Mouse (Mus musculus): Measurements from ENCODE around the gene G0s2. TPM values are rescaled to one million over a fixed set of nuclear protein-coding genes. Genes with fewer than 3 reads are reported as not detected.
"Not testable (repeated sequence)": the region's sequence is repeated elsewhere in the genome, so short reads cannot be mapped to it uniquely, and the experiment has no call there.

The G0s2 gene
- polyA plus RNA-seq, 1 experiment from 2014 or later, result 111 TPM

- no peaks in the 10 kb centered on the region for H3K27me3 ChIP-seq (ENCODE audit: control insufficient read depth, insufficient read depth, low read length)
Measured at GRCm38 (mm10) chr1:193259559-193259958, 13.5 kb downstream of the G0s2 start.

GRCm38 (mm10) chr1:193256621-193257098 is 16.4 kb downstream of the G0s2 start:
- Histone ChIP-seq H3K9me3 (ENCODE audit: control insufficient read depth, low read length) (no peaks in the 10 kb centered on the region), H3K4me1 (ENCODE audit: control insufficient read depth in 2 of 2, insufficient read depth in 2 of 2, low read length in 2 of 2) (peaks cover 6 to 8% of the 10 kb centered on the region in 2 experiments), H3K27ac (replicated peaks in 1 of 2; ENCODE audit: control insufficient read depth in 1 of 2, insufficient read depth in 1 of 2, low read depth in 2 of 2, low read length in 2 of 2) (no peak overlapping the region), H3K27me3 (ENCODE audit: control insufficient read depth, insufficient read depth, low read length) (no peaks in the 10 kb centered on the region), H3K4me2 (ENCODE audit: low read length) (no peak overlapping the region), H3K36me3 (ENCODE audit: control insufficient read depth, insufficient read depth, low read length) (no peaks in the 10 kb centered on the region), H3K4me3 (ENCODE audit: control insufficient read depth in 1 of 2, insufficient read depth in 1 of 2, low read depth in 1 of 2, low read length in 2 of 2) (no peak overlapping the region), H3K9ac (ENCODE audit: low read length) (no peak overlapping the region)
- 33% methylated on average over 5 of the region's 5 CpGs for WGBS
- ATAC-seq (ENCODE audit: insufficient number of reproducible peaks, insufficient read depth, low FRiP score, low read depth), result no peak

More at GRCm38 (mm10) chr1:193259559-193259958, 13.5 kb downstream of the G0s2 start:
- WGBS, result 76% methylated on average over 9 of the region's 9 CpGs
- Histone ChIP-seq H3K36me3 (ENCODE audit: control insufficient read depth, insufficient read depth, low read length) (no peaks in the 10 kb centered on the region), H3K9ac (ENCODE audit: low read length) (no peak overlapping the region), H3K4me3 (ENCODE audit: control insufficient read depth in 1 of 2, insufficient read depth in 1 of 2, low read depth in 1 of 2, low read length in 2 of 2) (no peak overlapping the region), H3K27ac (replicated peaks in 1 of 2; ENCODE audit: control insufficient read depth in 1 of 2, insufficient read depth in 1 of 2, low read depth in 2 of 2, low read length in 2 of 2) (no peak overlapping the region), H3K9me3 (ENCODE audit: control insufficient read depth, low read length) (no peaks in the 10 kb centered on the region), H3K4me2 (ENCODE audit: low read length) (no peak overlapping the region), H3K4me1 (ENCODE audit: control insufficient read depth in 2 of 2, insufficient read depth in 2 of 2, low read length in 2 of 2) (peaks cover 13 to 28% of the 10 kb centered on the region in 2 experiments)
- no peak for ATAC-seq (ENCODE audit: insufficient number of reproducible peaks, insufficient read depth, low FRiP score, low read depth)

- ATAC-seq (ENCODE audit: insufficient number of reproducible peaks, insufficient read depth, low FRiP score, low read depth), result 0 out of 2 replicates have a peak, but pooled peaks have one; percentile 9
- no peak overlapping the region for H3K9ac ChIP-seq (ENCODE audit: low read length)
Measured at GRCm38 (mm10) chr1:193256289-193256577, 16.8 kb downstream of the G0s2 start.

GRCm38 (mm10) chr1:193255488-193256288 is 17.3 kb downstream of the G0s2 start:
- Histone ChIP-seq H3K4me1 (ENCODE audit: control insufficient read depth in 2 of 2, insufficient read depth in 2 of 2, low read length in 2 of 2) (peaks cover 7 to 11% of the 10 kb centered on the region in 2 experiments; a peak in 2 of 4 replicates), H3K9me3 (ENCODE audit: control insufficient read depth, low read length) (no peaks in the 10 kb centered on the region), H3K4me2 (ENCODE audit: low read length) (no peak overlapping the region), H3K27me3 (ENCODE audit: control insufficient read depth, insufficient read depth, low read length) (no peaks in the 10 kb centered on the region), H3K27ac (replicated peaks in 1 of 2; ENCODE audit: control insufficient read depth in 1 of 2, insufficient read depth in 1 of 2, low read depth in 2 of 2, low read length in 2 of 2) (no peak overlapping the region), H3K36me3 (ENCODE audit: control insufficient read depth, insufficient read depth, low read length) (no peaks in the 10 kb centered on the region), H3K4me3 (ENCODE audit: control insufficient read depth in 1 of 2, insufficient read depth in 1 of 2, low read depth in 1 of 2, low read length in 2 of 2) (no peak overlapping the region), H3K9ac (ENCODE audit: low read length) (no peak overlapping the region)
- peak; percentile 31; the same call in 1 of the 2 replicates for ATAC-seq (ENCODE audit: insufficient number of reproducible peaks, insufficient read depth, low FRiP score, low read depth)
- 30% methylated on average over 3 of the region's 3 CpGs for WGBS

More at GRCm38 (mm10) chr1:193256289-193256577, 16.8 kb downstream of the G0s2 start:
- no peaks in the 10 kb centered on the region for H3K27me3 ChIP-seq (ENCODE audit: control insufficient read depth, insufficient read depth, low read length)
- no peak overlapping the region for H3K4me3 ChIP-seq (ENCODE audit: control insufficient read depth in 1 of 2, insufficient read depth in 1 of 2, low read depth in 1 of 2, low read length in 2 of 2)
- H3K9me3 ChIP-seq (ENCODE audit: control insufficient read depth, low read length), result no peaks in the 10 kb centered on the region
- H3K36me3 ChIP-seq (ENCODE audit: control insufficient read depth, insufficient read depth, low read length), result no peaks in the 10 kb centered on the region
- H3K27ac ChIP-seq (replicated peaks in 1 of 2; ENCODE audit: control insufficient read depth in 1 of 2, insufficient read depth in 1 of 2, low read depth in 2 of 2, low read length in 2 of 2), result no peak overlapping the region
- H3K4me1 ChIP-seq (ENCODE audit: control insufficient read depth in 2 of 2, insufficient read depth in 2 of 2, low read length in 2 of 2), result peaks cover 7 to 10% of the 10 kb centered on the region in 2 experiments; a peak in 2 of 4 replicates
- H3K4me2 ChIP-seq (ENCODE audit: low read length), result no peak overlapping the region

GRCm38 (mm10) chr1:193255032-193255431 is 18.0 kb downstream of the G0s2 start:
- H3K27me3 ChIP-seq (ENCODE audit: control insufficient read depth, insufficient read depth, low read length), result no peaks in the 10 kb centered on the region
- no peak overlapping the region for H3K4me2 ChIP-seq (ENCODE audit: low read length)
- ATAC-seq (ENCODE audit: insufficient number of reproducible peaks, insufficient read depth, low FRiP score, low read depth), result no peak
- no peak overlapping the region for H3K27ac ChIP-seq (replicated peaks in 1 of 2; ENCODE audit: control insufficient read depth in 1 of 2, insufficient read depth in 1 of 2, low read depth in 2 of 2, low read length in 2 of 2)
- peaks cover 7 to 11% of the 10 kb centered on the region in 2 experiments; a peak in 2 of 4 replicates for H3K4me1 ChIP-seq (ENCODE audit: control insufficient read depth in 2 of 2, insufficient read depth in 2 of 2, low read length in 2 of 2)
- H3K36me3 ChIP-seq (ENCODE audit: control insufficient read depth, insufficient read depth, low read length), result no peaks in the 10 kb centered on the region
- no peak overlapping the region for H3K9ac ChIP-seq (ENCODE audit: low read length)
- H3K4me3 ChIP-seq (ENCODE audit: control insufficient read depth in 1 of 2, insufficient read depth in 1 of 2, low read depth in 1 of 2, low read length in 2 of 2), result no peak overlapping the region
- WGBS, result 56% methylated on average over 8 of the region's 8 CpGs
- no peaks in the 10 kb centered on the region for H3K9me3 ChIP-seq (ENCODE audit: control insufficient read depth, low read length)

GRCm38 (mm10) chr1:193253895-193254294 is 19.1 kb downstream of the G0s2 start:
- 70% methylated on average over 3 of the region's 3 CpGs for WGBS
- peaks cover 7 to 11% of the 10 kb centered on the region in 2 experiments; a peak in 2 of 4 replicates for H3K4me1 ChIP-seq (ENCODE audit: control insufficient read depth in 2 of 2, insufficient read depth in 2 of 2, low read length in 2 of 2)
- ATAC-seq (ENCODE audit: insufficient number of reproducible peaks, insufficient read depth, low FRiP score, low read depth); H3K9ac ChIP-seq (ENCODE audit: low read length); H3K4me3 ChIP-seq (ENCODE audit: control insufficient read depth in 1 of 2, insufficient read depth in 1 of 2, low read depth in 1 of 2, low read length in 2 of 2); H3K4me2 ChIP-seq (ENCODE audit: low read length); H3K36me3 ChIP-seq (ENCODE audit: control insufficient read depth, insufficient read depth, low read length); H3K27ac ChIP-seq (replicated peaks in 1 of 2; ENCODE audit: control insufficient read depth in 1 of 2, insufficient read depth in 1 of 2, low read depth in 2 of 2, low read length in 2 of 2); H3K9me3 ChIP-seq (ENCODE audit: control insufficient read depth, low read length); H3K27me3 ChIP-seq (ENCODE audit: control insufficient read depth, insufficient read depth, low read length): not testable (repeated sequence)

- WGBS, result 28% methylated on average over 5 of the region's 5 CpGs
- Histone ChIP-seq H3K4me1 (ENCODE audit: control insufficient read depth in 2 of 2, insufficient read depth in 2 of 2, low read length in 2 of 2) (peaks cover 7 to 11% of the 10 kb centered on the region in 2 experiments; a peak in 2 of 4 replicates), H3K27me3 (ENCODE audit: control insufficient read depth, insufficient read depth, low read length) (no peaks in the 10 kb centered on the region), H3K4me3 (ENCODE audit: control insufficient read depth in 1 of 2, insufficient read depth in 1 of 2, low read depth in 1 of 2, low read length in 2 of 2) (no peak overlapping the region), H3K9ac (ENCODE audit: low read length) (no peak overlapping the region), H3K9me3 (ENCODE audit: control insufficient read depth, low read length) (0 out of 2 replicates have a peak, but pooled peaks cover 2% of the 10 kb centered on the region), H3K27ac (replicated peaks in 1 of 2; ENCODE audit: control insufficient read depth in 1 of 2, insufficient read depth in 1 of 2, low read depth in 2 of 2, low read length in 2 of 2) (no peak overlapping the region), H3K36me3 (ENCODE audit: control insufficient read depth, insufficient read depth, low read length) (no peaks in the 10 kb centered on the region), H3K4me2 (ENCODE audit: low read length) (no peak overlapping the region)
- ATAC-seq (ENCODE audit: insufficient number of reproducible peaks, insufficient read depth, low FRiP score, low read depth), result no peak
Measured at GRCm38 (mm10) chr1:193252616-193253015, 20.4 kb downstream of the G0s2 start.
